Mouse (Mus musculus) gastrocnemius, postnatal 14 days (tissue): Measurements from ENCODE around the gene 9330161L09Rik. TPM values are rescaled to one million over a fixed set of nuclear protein-coding genes. Genes with fewer than 3 reads are reported as not detected.

Experiments
- DNase-seq: peaks from one replicate; pipeline ENCODE4 v3.0.0; 2021; ENCODE audit warnings: mixed read lengths
- intact Hi-C: fragments of 180-260 bp; cut with DNase I; formaldehyde crosslinking; loops from one replicate; pipeline ENCODE4 v1.15.1; 2025; ENCODE audit warnings: low total_unique reads
- total RNA-seq, 2 experiments: library from RNA; stranded (reverse); gene quantifications; 2 replicates each; pipeline ENCODE4 v1.2.3; 2021

Gene 9330161L09Rik
- total RNA-seq, 2 experiments from 2014 or later, result 0.62 to 0.70 TPM

DNA sequence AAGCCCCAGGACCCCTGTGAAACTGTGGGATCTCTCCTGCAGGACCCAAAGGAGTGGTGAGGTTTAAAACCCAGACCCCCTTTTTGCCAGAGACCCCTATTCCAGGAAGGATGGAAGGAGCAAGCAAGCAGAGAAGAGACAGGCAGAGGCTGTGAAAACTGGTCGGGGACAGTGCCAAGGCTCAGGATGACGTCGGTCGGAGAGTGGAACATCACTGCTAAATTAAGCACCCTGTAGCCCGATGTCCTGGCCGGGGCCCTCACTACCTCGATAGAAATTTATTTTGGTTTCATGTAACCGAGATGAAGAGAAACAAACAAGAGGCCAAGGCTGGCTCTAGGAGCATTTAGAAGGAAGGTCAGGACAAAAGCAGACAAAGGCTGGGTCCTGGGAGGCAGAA, 49.4 kb downstream of the 9330161L09Rik start:
- DNase-seq, result peak; percentile 76
- intact Hi-C loops, result no loop called here

Other genes with a start within 250 kb of the 9330161L09Rik start
- 10 to 100 TPM in 1 of 2 experiments, 1 to 10 TPM in 1; 2.3 to 14.0 TPM for gene Prima1, start 165.7 kb downstream of the 9330161L09Rik start, total RNA-seq
- not detected for gene Fam181a, start 96.8 kb downstream of the 9330161L09Rik start, total RNA-seq
- 100 to 1,000 TPM; 113 to 172 TPM for gene Asb2, start 51.8 kb downstream of the 9330161L09Rik start, total RNA-seq
- 1 to 10 TPM; 3.1 to 3.6 TPM for gene Otub2, start 19.1 kb downstream of the 9330161L09Rik start, total RNA-seq
- gene Ddx24, start 18.0 kb upstream of the 9330161L09Rik start, total RNA-seq, result 10 to 100 TPM; 45.6 to 45.9 TPM
- gene Ifi27, start 26.4 kb upstream of the 9330161L09Rik start, total RNA-seq, result 10 to 100 TPM; 77.7 to 79.1 TPM
- 1 to 10 TPM; 4.7 to 4.9 TPM for gene Ifi27l2a, start 35.9 kb upstream of the 9330161L09Rik start, total RNA-seq
- gene Ifi27l2b, start 49.4 kb upstream of the 9330161L09Rik start, total RNA-seq, result not detected
- gene Ppp4r4, start 124.5 kb upstream of the 9330161L09Rik start, total RNA-seq, result under 1 TPM; 0.27 to 0.84 TPM
- gene Serpina10, start 223.6 kb upstream of the 9330161L09Rik start, total RNA-seq, result not detected
- not detected for gene Serpina6, start 249.4 kb upstream of the 9330161L09Rik start, total RNA-seq